Mouse (Mus musculus) heart, postnatal 25 days (tissue): ENCODE data around the gene Scpep1. TPM values are rescaled to one million over a fixed set of nuclear protein-coding genes. Genes with fewer than 3 reads are reported as not detected.
"Not testable (repeated sequence)": the region's sequence is repeated elsewhere in the genome, so short reads cannot be mapped to it uniquely, and the experiment has no call there.

Experiments
- DNase-seq: peaks from one replicate; pipeline ENCODE4 v3.0.0; 2022; ENCODE audit warnings: low spot score
- intact Hi-C: fragments of 180-260 bp; cut with DNase I; formaldehyde crosslinking; loops from one replicate; pipeline ENCODE4 v1.15.1; 2025
- total RNA-seq, 2 experiments: library from RNA; stranded (reverse); gene quantifications; 2 replicates each; pipeline ENCODE4 v1.2.3; 2021

The Scpep1 gene
- total RNA-seq, 2 experiments from 2014 or later, result 16.8 to 20.3 TPM

DNA sequence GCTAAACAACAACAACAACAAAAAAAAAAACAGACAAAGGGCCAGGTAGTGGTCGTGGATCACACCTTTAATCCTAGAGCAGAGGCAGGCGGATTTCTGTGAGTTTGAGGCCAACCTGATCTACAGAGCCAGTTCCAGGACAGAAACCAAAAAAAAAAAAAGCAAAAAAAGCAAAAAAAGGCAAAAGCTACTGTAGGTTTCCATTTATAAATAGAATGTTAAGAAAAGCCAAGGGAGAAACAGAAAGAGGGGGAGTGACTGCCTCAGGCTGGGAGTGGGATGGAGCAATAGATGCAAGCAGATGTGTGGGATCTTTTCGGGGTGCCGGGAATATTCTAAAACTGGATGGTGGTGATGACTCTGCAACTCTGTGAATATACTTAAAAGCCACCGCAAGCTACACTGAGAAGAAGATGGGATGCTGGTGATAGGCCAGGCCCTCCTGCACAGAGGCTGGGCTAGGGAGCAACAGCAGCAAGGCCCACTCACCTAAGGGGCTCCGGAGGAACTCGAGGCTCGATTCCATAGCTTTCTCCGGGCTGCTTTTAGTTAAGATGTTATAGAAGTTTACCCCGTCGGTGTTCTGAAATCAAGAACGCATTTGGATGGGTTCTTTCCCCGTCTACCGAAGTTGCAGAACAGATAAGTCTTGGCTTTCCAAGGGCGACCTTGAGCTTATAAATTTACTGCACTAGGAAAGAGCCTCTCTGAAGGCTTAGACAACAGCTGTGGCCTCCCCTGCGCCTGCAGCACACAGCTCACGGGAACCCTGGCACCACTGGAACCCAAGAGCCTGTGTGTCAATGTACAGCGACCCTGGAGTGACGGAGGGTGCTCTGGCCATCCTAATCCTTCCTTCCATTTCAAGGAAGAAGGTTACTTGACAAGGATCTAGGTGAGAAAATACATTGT is 20.9 kb downstream of the Scpep1 start:
- DNase-seq, result no peak
- intact Hi-C loops, result no loop called here

DNA sequence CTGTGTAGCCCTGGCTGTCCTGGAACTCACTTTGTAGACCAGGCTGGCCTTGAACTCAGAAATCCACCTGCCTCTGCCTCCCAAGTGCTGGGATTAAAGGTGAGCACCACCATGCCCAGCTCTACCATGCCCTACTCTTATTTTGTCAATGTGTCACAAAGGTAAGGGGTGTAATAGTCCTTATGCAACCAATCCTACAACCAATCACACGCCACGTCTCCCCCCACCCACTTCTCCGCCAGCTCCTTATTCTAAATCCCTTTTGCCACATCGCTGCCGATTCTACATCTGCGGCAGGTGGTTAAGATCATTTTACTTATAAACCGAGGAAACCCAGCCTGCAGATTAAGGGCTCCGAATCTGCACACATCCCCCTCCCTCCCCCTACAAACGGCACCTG is 22.2 kb downstream of the Scpep1 start:
- DNase-seq, result no peak
- intact Hi-C loops, result no loop called here

- intact Hi-C loops, result no loop called here
- DNase-seq, result no peak
Observed at GRCm38 (mm10) chr11:88931692-88932530, 23.4 kb downstream of the Scpep1 start.

GRCm38 (mm10) chr11:88926566-88926965 is 28.7 kb downstream of the Scpep1 start:
- DNase-seq, result no peak
- intact Hi-C loops, result no loop called here

DNA sequence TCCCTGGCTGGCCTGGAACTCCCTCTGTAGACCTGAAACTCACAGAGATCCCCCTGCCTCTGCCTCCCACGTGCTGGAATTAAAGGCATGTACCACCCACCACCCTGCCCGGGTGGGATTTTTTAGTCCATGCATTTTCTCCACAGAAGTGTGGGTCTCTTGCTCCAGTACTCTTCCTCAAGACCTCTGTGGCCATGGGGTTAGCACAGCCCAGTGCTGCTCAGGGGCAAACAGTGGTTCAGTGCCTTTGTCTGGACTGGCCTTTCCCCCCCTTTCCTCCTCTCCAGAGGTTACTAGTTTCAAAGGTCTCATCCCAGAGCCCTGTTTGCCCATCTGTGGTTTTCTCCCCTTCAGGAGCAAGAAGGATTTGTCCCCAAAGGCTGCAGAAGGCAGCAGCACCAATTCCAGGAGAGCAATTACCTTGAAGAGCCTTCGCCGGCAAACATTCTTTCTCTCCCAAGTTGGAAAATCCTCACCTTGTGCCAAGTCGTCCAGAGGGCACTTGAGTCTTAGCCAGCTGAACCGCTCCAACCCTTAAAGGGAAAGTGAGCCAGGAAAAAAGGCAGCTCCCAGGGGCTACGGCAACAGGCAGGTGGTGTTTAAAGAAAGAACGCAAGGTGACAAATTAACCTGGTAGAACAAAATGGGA is 45.8 kb downstream of the Scpep1 start:
- DNase-seq, result peak; percentile 24
- intact Hi-C loops, result loop anchor here (5.0 kb wide), 3 partner anchors 47 to 62 kb away; partner anchors contain the start of genes Akap1 and Scpep1

DNA sequence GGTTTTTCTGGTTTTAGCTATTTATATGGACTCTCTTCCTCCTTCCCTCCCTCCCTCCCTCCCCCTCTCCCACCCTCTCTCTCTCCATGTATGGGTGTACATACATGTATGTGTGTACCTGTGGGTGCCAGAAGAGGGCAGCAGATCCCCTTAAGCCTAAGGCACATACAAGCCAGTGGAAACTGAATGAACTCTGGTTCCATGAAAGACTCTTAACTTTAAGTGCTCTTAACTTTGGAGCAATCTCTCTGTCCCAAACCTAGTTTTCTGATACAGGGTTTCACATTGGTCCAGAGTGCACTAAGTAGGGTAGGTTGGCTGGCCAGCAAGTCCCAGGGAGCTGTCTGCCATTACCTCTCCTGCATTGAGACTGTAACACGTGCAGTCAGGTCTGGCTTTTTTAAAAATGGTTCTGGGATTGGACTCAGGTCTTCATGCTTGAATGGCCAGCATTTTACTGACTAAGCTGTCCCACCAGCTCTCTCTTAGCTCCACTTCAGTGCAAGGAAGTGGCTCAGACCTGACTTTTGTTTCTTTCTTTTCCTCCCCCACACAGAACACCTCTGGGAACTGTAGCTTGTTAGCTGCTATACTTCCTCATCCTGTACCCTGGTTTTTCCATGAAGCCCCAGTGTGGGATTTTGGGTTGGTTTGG is 46.6 kb downstream of the Scpep1 start:
- intact Hi-C loops, result loop anchor here (5.0 kb wide), 3 partner anchors 46 to 61 kb away; partner anchors contain the start of genes Akap1 and Scpep1
- DNase-seq, result no peak

DNA sequence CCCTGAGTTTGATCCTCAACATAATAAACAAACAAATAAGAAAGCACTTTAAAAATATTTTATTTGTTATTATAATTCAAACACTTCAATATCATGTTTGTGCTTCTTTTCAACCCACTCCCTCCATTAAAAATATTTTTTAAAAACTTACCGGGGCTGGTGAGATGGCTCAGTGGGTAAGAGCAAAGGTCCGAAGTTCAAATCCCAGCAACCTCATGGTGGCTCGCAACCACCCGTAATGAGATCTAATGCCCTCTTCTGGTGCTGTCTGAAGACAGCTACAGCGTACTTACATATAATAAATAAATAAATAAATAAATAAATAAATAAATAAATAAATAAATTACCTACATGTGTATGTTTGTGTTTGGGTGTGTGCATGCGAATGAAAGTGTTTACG is 47.4 kb downstream of the Scpep1 start:
- intact Hi-C loops, result loop anchor here (5.0 kb wide), 3 partner anchors 46 to 61 kb away; partner anchors contain the start of genes Akap1 and Scpep1

DNA sequence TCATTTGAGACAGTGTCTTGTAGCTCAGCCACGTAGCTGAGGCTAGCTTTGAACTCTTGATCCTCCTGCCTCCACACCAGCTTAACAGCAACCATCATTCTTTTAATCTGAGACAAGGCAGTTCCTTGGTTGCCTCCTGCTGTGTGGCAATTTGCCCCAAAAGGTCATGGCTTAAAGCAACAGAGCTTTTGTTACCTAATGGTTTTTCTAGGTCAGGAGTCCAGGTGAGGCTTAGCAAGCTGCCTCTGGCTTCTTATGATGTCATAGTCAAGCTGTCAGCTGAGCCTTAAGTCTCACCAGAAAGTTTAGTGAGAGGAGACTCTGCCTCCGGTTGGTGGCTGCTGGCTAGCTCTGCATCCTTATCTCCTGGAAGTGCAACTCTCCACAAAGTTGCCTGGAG is 49.6 kb downstream of the Scpep1 start:
- DNase-seq, result no peak
- intact Hi-C loops, result loop anchor here (5.0 kb wide), 3 partner anchors 43 to 58 kb away; partner anchors contain the start of genes Akap1 and Scpep1

More for the DNA sequence above, 47.4 kb downstream of the Scpep1 start:
- DNase-seq, result no peak

GRCm38 (mm10) chr11:88904080-88904479 is 51.2 kb downstream of the Scpep1 start:
- intact Hi-C loops, result no loop called here
- DNase-seq, result no peak

DNA sequence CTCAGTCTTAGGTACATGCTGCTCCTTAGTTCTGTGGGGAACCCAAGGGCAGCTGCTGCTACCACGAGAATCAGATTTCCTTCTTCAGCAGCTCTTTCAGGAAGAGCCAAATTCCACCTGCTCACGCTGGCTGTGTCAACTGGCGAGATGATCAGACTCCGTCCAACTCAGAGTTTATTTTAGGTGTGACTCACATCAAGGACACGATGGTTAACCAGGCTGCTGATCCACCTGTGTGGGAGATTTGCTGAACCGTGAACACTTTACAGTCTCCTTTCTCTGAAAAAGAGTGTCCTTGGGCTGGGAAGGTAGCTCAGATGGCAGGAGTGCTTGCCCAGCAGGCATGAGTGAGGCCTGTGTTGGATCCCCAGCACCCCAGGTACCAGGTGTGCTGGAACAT is 52.5 kb downstream of the Scpep1 start:
- intact Hi-C loops, result no loop called here
- no peak for DNase-seq

DNA sequence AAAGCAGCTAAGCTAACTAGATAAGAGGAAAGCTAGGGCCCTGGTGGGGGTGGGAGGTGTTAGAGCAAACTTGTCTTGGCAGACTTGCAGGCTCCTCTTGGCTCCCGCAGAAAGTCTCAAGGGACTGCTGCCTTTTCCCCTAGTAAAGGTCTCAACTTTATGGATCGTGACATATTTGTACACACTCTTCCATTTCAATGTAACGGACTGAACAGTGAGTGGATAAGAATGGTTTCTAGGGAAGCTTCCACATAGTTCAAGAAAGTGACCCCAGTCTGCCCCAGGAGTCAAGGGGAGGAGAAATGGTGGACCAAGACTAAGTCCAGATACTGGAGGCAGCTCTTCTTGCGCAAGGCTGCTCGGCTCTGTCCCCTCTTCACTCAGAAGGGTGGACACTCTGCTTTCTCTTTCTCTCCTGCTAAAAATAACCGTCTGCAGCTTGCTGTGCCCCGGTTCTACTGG is 53.9 kb downstream of the Scpep1 start:
- DNase-seq, result peak; percentile 21
- intact Hi-C loops, result no loop called here

DNA sequence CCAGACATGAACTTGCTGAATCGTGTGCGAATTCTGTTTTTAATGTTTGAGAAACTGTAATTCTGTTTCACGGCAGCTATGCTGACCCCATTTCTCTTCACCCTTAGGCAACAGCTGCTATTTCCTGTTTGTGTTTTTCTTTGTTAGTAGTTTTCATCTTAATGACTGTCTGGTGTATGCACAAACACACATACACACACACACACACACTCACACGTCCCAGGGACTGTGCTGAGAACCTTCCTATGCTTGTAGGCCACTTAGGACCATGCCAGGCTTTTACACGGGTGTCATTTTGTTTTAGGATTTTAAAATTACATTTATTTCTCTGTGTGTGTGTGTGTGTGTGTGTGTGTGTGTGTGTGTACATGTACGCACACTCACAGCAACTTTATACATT is 55.7 kb downstream of the Scpep1 start:
- no peak for DNase-seq

DNA sequence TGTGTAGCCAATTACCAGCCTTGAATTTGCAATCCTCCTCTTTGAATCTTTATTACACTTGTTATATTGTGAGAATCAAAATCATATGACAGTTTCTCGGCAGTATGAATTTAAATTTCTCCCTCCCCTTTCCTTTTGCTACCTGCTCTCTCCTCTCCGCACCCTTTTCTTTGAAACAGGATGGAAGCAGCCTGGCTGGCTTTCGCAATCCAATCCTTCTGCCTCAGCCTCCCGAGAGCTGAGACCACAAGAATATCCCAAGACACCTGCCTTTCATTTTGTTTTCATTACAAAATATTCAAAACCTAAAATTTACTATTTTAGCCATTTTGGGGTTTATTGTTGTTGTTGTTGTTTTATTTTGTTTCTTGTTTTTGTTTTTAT is 56.9 kb downstream of the Scpep1 start:
- intact Hi-C loops, result no loop called here

More for the DNA sequence above, 55.7 kb downstream of the Scpep1 start:
- intact Hi-C loops, result no loop called here

GRCm38 (mm10) chr11:88897624-88898379 is 57.5 kb downstream of the Scpep1 start:
- peak; percentile 39 for DNase-seq
- intact Hi-C loops, result no loop called here

More for the DNA sequence above, 56.9 kb downstream of the Scpep1 start:
- DNase-seq, result no peak

DNA sequence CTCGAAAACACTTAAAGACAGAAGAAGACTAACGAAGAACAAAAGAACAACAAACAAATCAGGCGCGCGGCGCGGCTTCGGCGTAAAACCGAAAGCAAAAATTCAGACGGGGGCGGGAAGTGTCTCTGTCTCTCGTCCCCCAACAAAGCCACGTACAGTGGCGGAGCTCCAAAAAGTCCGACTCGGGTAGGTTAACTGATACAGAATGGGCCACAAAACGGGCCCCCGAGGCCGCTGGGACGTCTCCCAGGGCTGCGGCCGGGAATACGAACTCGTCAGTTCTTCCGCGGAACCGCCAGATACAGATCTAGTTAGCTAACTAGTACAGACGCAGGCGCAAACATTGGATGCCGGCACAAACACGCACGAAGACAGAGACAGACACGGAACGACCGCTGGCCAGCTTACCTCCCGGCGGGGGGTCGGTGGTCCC is 59.4 kb downstream of the Scpep1 start:
- intact Hi-C loops, result not testable (repeated sequence)
- peak; percentile 55 for DNase-seq

DNA sequence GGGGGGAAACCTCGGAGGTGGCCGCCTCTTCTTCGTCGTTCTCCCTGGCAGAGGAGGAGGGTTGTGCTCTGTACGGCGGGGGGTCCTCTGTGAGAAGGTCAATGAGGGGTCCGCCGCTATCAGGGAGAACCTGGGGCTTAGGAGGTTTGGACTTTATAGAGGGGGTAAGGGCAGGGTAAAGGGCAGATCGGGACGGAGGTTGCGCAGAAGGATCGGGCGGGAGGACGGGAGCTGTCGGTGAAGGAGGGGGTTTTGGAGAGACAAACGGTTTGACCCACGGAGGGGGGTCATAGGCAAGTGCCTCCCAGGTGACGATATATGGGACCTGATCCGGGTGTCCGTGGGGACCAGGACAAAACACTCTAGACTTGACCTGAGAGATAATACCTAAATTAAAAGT is 60.0 kb downstream of the Scpep1 start:
- DNase-seq, result peak; percentile 20
- intact Hi-C loops, result not testable (repeated sequence)

DNA sequence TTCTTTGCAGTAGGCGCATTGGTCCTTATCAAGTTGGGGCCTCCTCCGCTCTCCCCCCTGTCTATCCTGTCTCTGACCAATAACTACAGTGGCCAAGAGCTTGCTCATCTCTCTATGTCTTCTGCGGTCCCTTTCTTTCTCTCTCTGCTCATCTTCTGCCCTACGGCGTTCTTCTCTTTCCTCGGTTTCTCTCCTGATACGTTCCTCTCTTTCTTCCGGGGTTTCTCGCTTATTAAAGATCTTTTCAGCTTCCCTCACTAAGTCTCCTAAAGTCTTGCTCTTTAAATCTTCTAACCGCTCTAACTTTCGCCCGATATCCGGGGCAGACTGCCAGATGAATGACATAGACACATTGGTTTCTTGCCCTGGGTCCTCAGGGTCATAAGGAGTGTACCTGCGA is 61.0 kb downstream of the Scpep1 start:
- intact Hi-C loops, DNase-seq: not testable (repeated sequence)

DNA sequence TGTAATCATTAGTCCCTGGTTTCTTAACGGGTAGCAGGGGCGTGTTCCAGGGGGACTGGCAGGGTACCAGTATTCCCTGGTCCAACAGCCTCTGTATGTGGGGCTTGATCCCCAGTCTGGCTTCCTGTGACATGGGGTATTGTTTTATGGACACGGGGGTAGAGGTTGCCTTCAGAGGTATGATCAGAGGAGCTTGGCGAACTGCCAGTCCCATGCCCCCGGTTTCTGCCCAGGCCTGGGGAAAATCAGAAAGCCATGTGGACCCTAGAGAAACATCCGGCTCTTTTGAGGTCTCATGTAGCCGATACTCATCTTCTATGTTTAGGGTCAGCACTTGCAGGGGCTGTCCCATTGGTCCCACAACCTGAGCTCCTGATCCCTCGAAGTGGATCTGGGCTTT is 61.8 kb downstream of the Scpep1 start:
- intact Hi-C loops, result not testable (repeated sequence)
- peak; percentile 36 for DNase-seq

DNA sequence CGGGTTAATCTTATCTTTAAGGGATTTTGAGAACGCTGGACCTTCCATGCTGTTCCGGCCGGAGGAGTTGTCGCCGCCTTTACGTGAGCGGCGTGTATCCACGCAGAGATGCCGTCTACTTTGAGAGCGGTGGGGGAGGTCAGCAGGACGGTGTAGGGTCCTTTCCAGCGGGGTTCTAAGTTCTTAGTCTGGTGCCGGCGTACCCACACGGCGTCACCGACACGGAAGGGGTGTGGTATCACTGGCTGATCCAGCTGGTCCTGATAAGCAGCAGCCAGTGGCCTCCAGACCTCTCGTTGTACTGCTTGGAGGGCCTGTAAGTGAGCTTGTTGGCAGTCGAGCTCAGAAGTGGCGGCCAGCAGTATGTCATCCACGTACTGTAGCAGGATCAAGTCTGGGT is 62.5 kb downstream of the Scpep1 start:
- intact Hi-C loops, result not testable (repeated sequence)
- DNase-seq, result peak; percentile 38
